Mouse (Mus musculus): ENCODE data around the gene Sfxn5.

DNA sequence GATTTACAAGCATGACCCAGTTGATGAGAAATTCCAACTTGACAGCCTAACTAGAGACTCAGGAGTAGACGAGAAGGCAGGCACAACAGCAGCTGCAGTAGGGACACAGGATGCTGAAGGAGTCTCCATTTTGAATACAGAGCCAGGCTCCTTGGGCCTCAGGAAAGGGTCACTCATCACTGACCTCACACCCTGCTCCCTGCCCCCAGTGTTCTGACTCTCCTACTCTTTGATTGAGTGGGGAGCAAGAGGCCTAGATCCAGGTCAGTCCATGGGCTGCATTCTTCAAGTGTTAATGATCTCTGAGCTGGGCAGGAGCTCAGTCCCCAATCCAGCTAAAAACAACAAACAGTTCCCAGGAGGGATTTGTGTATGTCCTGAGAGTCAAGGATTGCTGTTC, 122.5 kb downstream of the Sfxn5 start:
- no peak for TF ChIP-seq TCF12 (IDR thresholded peaks at IDR 0.05; ENCODE audit: low read depth, low read length)
- TF ChIP-seq UBTF (IDR thresholded peaks at IDR 0.05; ENCODE audit: borderline replicate concordance, insufficient read depth, low read depth, low read length) = no peak
- TF ChIP-seq POLR2A (IDR thresholded peaks at IDR 0.05; ENCODE audit: control insufficient read depth in 1 of 2, insufficient read depth in 1 of 2, low read depth in 1 of 2, low read length in 2 of 2, poor library complexity in 1 of 2) = no peak
- TF ChIP-seq MEF2A (IDR thresholded peaks at IDR 0.05; ENCODE audit: extremely low read depth, insufficient replicate concordance, low read depth, low read length, poor library complexity, severe bottlenecking) = no peak
- TF ChIP-seq TAL1 (IDR thresholded peaks at IDR 0.05; ENCODE audit: low read length) = no peak
